Mouse (Mus musculus): ENCODE measurements around the gene Optc.

DNA sequence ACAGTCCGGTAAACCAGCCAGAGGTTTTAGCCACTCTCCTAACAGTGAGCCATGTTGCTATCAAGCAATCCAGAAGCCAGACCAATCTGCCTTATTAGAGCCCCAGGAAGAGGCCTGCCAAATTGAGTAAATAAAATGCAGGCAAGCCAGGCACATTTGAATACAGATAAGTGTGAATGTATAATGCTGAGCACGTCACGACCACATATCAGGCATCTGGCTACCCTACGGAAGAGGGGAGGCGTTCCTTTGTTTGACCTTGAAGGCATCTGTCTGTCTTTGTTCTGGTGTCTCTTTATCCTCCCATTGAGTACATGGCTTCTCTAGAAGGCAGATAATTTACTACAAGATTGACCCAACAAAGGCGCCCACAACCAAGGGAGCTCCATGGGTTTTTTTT, 48.5 kb downstream of the Optc start:
- TF ChIP-seq ZNF384 (IDR thresholded peaks at IDR 0.05; ENCODE audit: low read depth, low read length) (no peak), CHD2 (IDR thresholded peaks at IDR 0.05; ENCODE audit: low read depth, low read length) (no peak)
